Mouse (Mus musculus) CH12.LX (cell line): ENCODE data around the gene Ttll5. TPM values are rescaled to one million over a fixed set of nuclear protein-coding genes. Genes with fewer than 3 reads are reported as not detected.
A peak's percentile ranks its signal among the peaks of the same experiment; 100 is the strongest.

ENCODE experiments used
- DNase-seq: peaks from one replicate; pipeline ENCODE4 v3.0.0-alpha.2; 2013; ENCODE audit errors: extremely low read depth
- H3K27ac ChIP-seq: 2 replicates; pipeline ENCODE4 v1.5.1; 2012; ENCODE audit warnings: low read depth, mild to moderate bottlenecking, control low read depth, moderate library complexity; ENCODE audit not compliant: insufficient read depth
- H3K27me3 ChIP-seq: replicated peaks from 2 replicates; pipeline ENCODE3; 2012; ENCODE audit warnings: inconsistent platforms
- H3K36me3 ChIP-seq, 2 experiments: replicated peaks in 1 of 2; 2 replicates each; pipeline versions ENCODE3 to v1.6.1; 2012; ENCODE audit warnings: inconsistent platforms in 1 of 2, low read length in 1 of 2, mild to moderate bottlenecking in 1 of 2, mixed read lengths in 1 of 2, moderate library complexity in 1 of 2; ENCODE audit not compliant: control insufficient read depth in 1 of 2, insufficient read depth in 1 of 2
- H3K4me1 ChIP-seq, 2 experiments: 2 replicates each; pipeline ENCODE4 v1.6.1; 2012; ENCODE audit warnings: inconsistent platforms in 1 of 2, moderate library complexity in 1 of 2; ENCODE audit not compliant: insufficient read depth in 2 of 2, control insufficient read depth in 1 of 2
- H3K4me2 ChIP-seq: 2 replicates; pipeline ENCODE4 v1.6.1; 2012; ENCODE audit warnings: low read depth, mild to moderate bottlenecking, control low read depth; ENCODE audit not compliant: poor library complexity, insufficient read depth, severe bottlenecking
- H3K4me3 ChIP-seq, 3 experiments: fragments of 150-350 bp in 1 of 3; sonication (generic) in 1 of 3; replicated peaks in 1 of 3; 2 replicates each; pipeline versions ENCODE3 to v1.5.1; 2011 to 2012; ENCODE audit warnings: low read depth in 2 of 3, low read length in 2 of 3, mild to moderate bottlenecking in 2 of 3, moderate library complexity in 2 of 3, control low read depth in 1 of 3, improper control_type of control experiment in 1 of 3, inconsistent platforms in 1 of 3, mixed read lengths in 1 of 3; ENCODE audit not compliant: poor library complexity in 1 of 3
- H3K79me2 ChIP-seq: replicated peaks from 2 replicates; pipeline ENCODE4 v1.6.1; 2012; ENCODE audit warnings: mild to moderate bottlenecking, moderate library complexity; ENCODE audit not compliant: control insufficient read depth, poor library complexity, insufficient read depth, severe bottlenecking; ENCODE audit errors: extremely low read depth
- H3K9ac ChIP-seq: 2 replicates; pipeline ENCODE4 v1.6.1; 2012; ENCODE audit warnings: low read depth, mild to moderate bottlenecking, control low read depth, moderate library complexity; ENCODE audit not compliant: insufficient read depth
- H3K9me3 ChIP-seq: replicated peaks from 2 replicates; pipeline ENCODE3; 2012; ENCODE audit warnings: low read length, inconsistent platforms, mixed read lengths
- CHD1 ChIP-seq: IDR thresholded peaks from 2 replicates; pipeline ENCODE4 v1.6.1; 2012; ENCODE audit warnings: low read depth, low read length, improper control_type of control experiment, inconsistent platforms
- CTCF ChIP-seq, 2 experiments: IDR thresholded peaks in 1 of 2; conservative IDR thresholded peaks in 1 of 2; 2 replicates each; pipeline ENCODE4 v1.5.1; 2011 to 2012; ENCODE audit warnings: low read depth in 2 of 2, low read length in 2 of 2, improper control_type of control experiment in 1 of 2, inconsistent platforms in 1 of 2, mild to moderate bottlenecking in 1 of 2, moderate library complexity in 1 of 2
- ELF1 ChIP-seq: IDR thresholded peaks from 2 replicates; pipeline ENCODE4 v1.6.1; 2014; ENCODE audit warnings: low read depth, mild to moderate bottlenecking, inconsistent platforms, low read length, improper control_type of control experiment
- EP300 ChIP-seq: IDR thresholded peaks from 2 replicates; pipeline ENCODE4 v1.6.1; 2011; ENCODE audit warnings: low read length, improper control_type of control experiment
- HCFC1 ChIP-seq: IDR thresholded peaks from 2 replicates; pipeline ENCODE4 v1.6.1; 2012; ENCODE audit warnings: low read depth, mild to moderate bottlenecking, inconsistent platforms, low read length, improper control_type of control experiment
- MAX ChIP-seq: IDR thresholded peaks from 2 replicates; pipeline ENCODE4 v1.6.1; 2011; ENCODE audit warnings: low read length, improper control_type of control experiment
- MAZ ChIP-seq: IDR thresholded peaks from 2 replicates; pipeline ENCODE4 v1.6.1; 2012; ENCODE audit warnings: low read depth, mild to moderate bottlenecking, inconsistent platforms, low read length, improper control_type of control experiment, moderate library complexity
- MEF2A ChIP-seq: IDR thresholded peaks from 2 replicates; pipeline ENCODE4 v1.6.1; 2014; ENCODE audit warnings: low read depth, mild to moderate bottlenecking, inconsistent platforms, low read length, improper control_type of control experiment, borderline replicate concordance
- NELFE ChIP-seq: IDR thresholded peaks from 2 replicates; pipeline ENCODE4 v1.6.1; 2011; ENCODE audit warnings: low read depth, low read length, improper control_type of control experiment
- RAD21 ChIP-seq: IDR thresholded peaks from 2 replicates; pipeline ENCODE4 v1.6.1; 2011; ENCODE audit warnings: low read depth, mild to moderate bottlenecking, low read length, improper control_type of control experiment, moderate library complexity
- SIN3A ChIP-seq: IDR thresholded peaks from 2 replicates; pipeline ENCODE4 v1.6.1; 2012; ENCODE audit warnings: low read length, improper control_type of control experiment, inconsistent platforms
- SMC3 ChIP-seq: IDR thresholded peaks from 2 replicates; pipeline ENCODE4 v1.6.1; 2011; ENCODE audit warnings: low read depth, low read length, improper control_type of control experiment
- UBTF ChIP-seq: IDR thresholded peaks from 2 replicates; pipeline ENCODE4 v1.6.1; 2012; ENCODE audit warnings: low read depth, mild to moderate bottlenecking, inconsistent platforms, low read length, improper control_type of control experiment, moderate library complexity
- USF1 ChIP-seq: IDR thresholded peaks from 2 replicates; pipeline ENCODE4 v1.6.1; 2014; ENCODE audit warnings: low read depth, mild to moderate bottlenecking, inconsistent platforms, low read length, improper control_type of control experiment
- USF2 ChIP-seq: conservative IDR thresholded peaks from 2 replicates; pipeline ENCODE4 v1.6.1; 2011; ENCODE audit warnings: low read depth, low read length, improper control_type of control experiment
- ZC3H11A ChIP-seq: IDR thresholded peaks from 2 replicates; pipeline ENCODE4 v1.6.1; 2012; ENCODE audit warnings: low read depth, mild to moderate bottlenecking, inconsistent platforms, low read length, improper control_type of control experiment
- ZNF384 ChIP-seq: IDR thresholded peaks from 2 replicates; pipeline ENCODE4 v1.6.1; 2012; ENCODE audit warnings: low read depth, low read length, improper control_type of control experiment, inconsistent platforms
- dilution Hi-C: fragments of 300-500 bp; cut with MboI; formaldehyde crosslinking; loops from 2 replicates; pipeline ENCODE4 v1.14.3; 2020; ENCODE audit warnings: low sequenced_read_pairs; ENCODE audit not compliant: extremely low pct_unique_long_range_greater_than_20kb, extremely low pct_ligation_motif_present
- in situ Hi-C: fragments of 300-500 bp; cut with MboI; formaldehyde crosslinking; loops from 3 replicates; pipeline ENCODE4 v1.14.3; 2019; ENCODE audit warnings: low sequenced_read_pairs, low pct_ligation_motif_present, low pct_unique_long_range_greater_than_20kb, mixed read lengths
- polyA plus RNA-seq: library from polyadenylated mRNA; unstranded; fragments of >175 nt; gene quantifications from 2 replicates; pipeline ENCODE4 v1.2.1, GENCODE M21; 2012; ENCODE audit warnings: low read depth; ENCODE audit not compliant: insufficient read length
- total RNA-seq, 2 experiments: library from RNA; depleted of rRNA; stranded (reverse); fragments of 300-350 nt in 1 of 2; fragments of >200 nt in 1 of 2; gene quantifications; 2 replicates each; pipeline ENCODE4 v1.2.3; 2012 to 2014

The Ttll5 gene
- total and polyA plus RNA-seq, 3 experiments = 5.7 to 14.0 (median 8.7) TPM

DNA sequence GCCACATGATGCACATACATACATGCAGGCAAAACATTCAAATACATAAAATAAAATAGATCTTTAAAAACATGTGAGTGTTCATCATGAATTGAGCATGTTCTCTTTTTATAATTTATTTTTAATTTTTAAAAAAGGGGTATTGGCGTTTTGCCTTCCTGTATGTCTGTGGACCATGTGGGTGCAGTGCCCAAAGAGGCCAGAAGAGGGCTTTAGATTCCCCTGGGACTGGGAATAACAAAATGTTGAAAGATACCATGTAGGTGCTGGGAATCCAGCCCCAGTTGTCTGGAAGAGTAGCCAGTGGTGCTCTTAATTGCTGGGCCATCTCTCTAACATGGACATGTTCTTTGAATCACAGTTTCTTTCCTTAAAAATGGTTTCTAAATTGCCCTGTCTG, 127.4 kb downstream of the Ttll5 start:
- Histone ChIP-seq H3K4me2 (no peak overlapping the region), H3K27ac (no peak overlapping the region), H3K4me1 (peaks cover 0 to 18% of the 10 kb centered on the region in 2 experiments; a peak in 2 of 4 replicates), H3K9ac (no peak overlapping the region), H3K4me3 (no peak overlapping the region), H3K9me3 (no peaks in the 10 kb centered on the region), H3K27me3 (no peaks in the 10 kb centered on the region), H3K36me3 (peaks cover 0 to 40% of the 10 kb centered on the region in 2 experiments), H3K79me2 (no peaks in the 10 kb centered on the region)
- TF ChIP-seq USF1 (no peak), CHD1 (no peak), EP300 (no peak), SMC3 (peak; percentile 38), CTCF (conservative IDR thresholded peaks at IDR 0.05 in 1 of 2, IDR thresholded peaks at IDR 0.05 in 1 of 2; ENCODE audit: low read depth in 2 of 2, low read length in 2 of 2) (peak; percentile 43 to 51; a peak in 3 of 4 replicates), HCFC1 (no peak), ELF1 (no peak)
- in situ Hi-C loops (loop anchor here (10.0 kb wide), 1 partner anchor 123 kb away; the partner anchor contains the start of gene Tgfb3), dilution Hi-C loops (no loop called here)
- no peak for DNase-seq

DNA sequence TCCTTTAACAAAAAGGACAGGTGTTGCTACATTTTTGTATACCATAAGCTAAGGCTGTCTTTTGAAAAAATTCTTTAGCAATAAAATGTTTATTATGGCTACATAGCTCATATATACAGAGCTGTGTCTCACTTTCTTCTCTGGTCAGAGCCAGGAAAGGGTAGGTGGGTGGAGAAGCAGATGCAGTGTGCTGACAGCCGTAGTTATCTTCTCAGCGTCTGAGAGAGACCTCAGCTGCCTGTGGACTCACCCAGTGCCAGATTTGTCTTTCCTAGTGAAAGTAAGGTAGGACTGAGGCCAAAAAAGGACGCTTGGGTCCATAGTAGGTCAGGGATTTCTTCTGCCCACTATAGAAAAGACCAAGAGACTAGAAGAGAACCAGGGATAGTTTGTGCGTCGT, 127.9 kb downstream of the Ttll5 start:
- dilution Hi-C loops = no loop called here
- no peak overlapping the region for H3K4me3 ChIP-seq
- no peak for DNase-seq
- H3K9ac ChIP-seq = no peak overlapping the region
- peaks cover 0 to 20% of the 10 kb centered on the region in 2 experiments; a peak in 2 of 4 replicates for H3K4me1 ChIP-seq
- TF ChIP-seq SMC3 = no peak
- TF ChIP-seq SIN3A = no peak
- TF ChIP-seq USF2 = no peak
- no peak for TF ChIP-seq MAZ
- no peak for TF ChIP-seq NELFE
- no peak for TF ChIP-seq ZC3H11A
- TF ChIP-seq, all 38 proteins: peak for 0
- no peaks in the 10 kb centered on the region for H3K79me2 ChIP-seq
- peaks cover 0 to 41% of the 10 kb centered on the region in 2 experiments for H3K36me3 ChIP-seq
- no peak overlapping the region for H3K4me2 ChIP-seq
- in situ Hi-C loops = loop anchor here (10.0 kb wide), 1 partner anchor 122 kb away; the partner anchor contains the start of gene Tgfb3
- H3K9me3 ChIP-seq = no peaks in the 10 kb centered on the region
- H3K27me3 ChIP-seq = no peaks in the 10 kb centered on the region
- no peak overlapping the region for H3K27ac ChIP-seq

DNA sequence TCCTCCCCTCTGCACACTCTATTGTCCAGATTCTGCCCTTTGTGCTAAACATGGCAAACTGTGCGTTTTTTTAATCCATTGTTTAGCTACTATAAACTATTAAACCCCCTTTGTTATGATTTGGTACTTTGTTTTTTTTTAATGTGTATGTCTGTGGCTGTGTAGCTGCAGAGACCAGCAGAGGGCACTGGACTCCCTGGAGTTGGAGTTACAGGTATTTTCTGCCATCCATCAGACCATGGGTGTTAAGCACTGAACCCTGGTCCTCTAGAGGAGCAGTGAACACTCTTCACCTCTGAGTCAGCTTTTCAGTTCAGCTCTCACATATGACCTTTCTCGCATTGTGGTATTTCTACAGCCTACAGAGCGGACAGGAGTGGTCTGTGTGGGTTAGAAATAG, 129.7 kb downstream of the Ttll5 start:
- Histone ChIP-seq H3K36me3 (peaks cover 0 to 41% of the 10 kb centered on the region in 2 experiments), H3K9me3 (no peaks in the 10 kb centered on the region), H3K4me2 (no peak overlapping the region), H3K4me1 (peaks cover 6 to 38% of the 10 kb centered on the region in 2 experiments; a peak in 3 of 4 replicates), H3K79me2 (no peaks in the 10 kb centered on the region), H3K4me3 (no peak overlapping the region), H3K27ac (no peak overlapping the region), H3K9ac (no peak overlapping the region), H3K27me3 (no peaks in the 10 kb centered on the region)
- in situ Hi-C loops (loop anchor here (10.0 kb wide), 1 partner anchor 121 kb away; the partner anchor contains the start of gene Tgfb3), dilution Hi-C loops (no loop called here)
- TF ChIP-seq UBTF (no peak), ZNF384 (no peak), SIN3A (no peak), CTCF (conservative IDR thresholded peaks at IDR 0.05 in 1 of 2, IDR thresholded peaks at IDR 0.05 in 1 of 2; ENCODE audit: low read depth in 2 of 2, low read length in 2 of 2) (peak; percentile 14 to 70; a peak in 2 of 4 replicates), SMC3 (peak; percentile 74), RAD21 (peak; percentile 67), MAX (no peak), MEF2A (no peak)
- peak; percentile 38 for DNase-seq
